Mouse (Mus musculus): ENCODE results near the gene Stard3nl.

- TF ChIP-seq CHD2 (IDR thresholded peaks at IDR 0.05; ENCODE audit: low read length) = peak; percentile 76; the same call in 1 of the 2 replicates
- TF ChIP-seq ZC3H11A (IDR thresholded peaks at IDR 0.05; ENCODE audit: low read depth, low read length) = no peak
- no peak for TF ChIP-seq CTCF (conservative IDR thresholded peaks at IDR 0.05 in 1 of 2, IDR thresholded peaks at IDR 0.05 in 1 of 2; ENCODE audit: low read depth in 2 of 2, low read length in 2 of 2)
- TF ChIP-seq ELF1 (IDR thresholded peaks at IDR 0.05; ENCODE audit: low read depth, low read length) = peak; percentile 16; the same call in 1 of the 2 replicates
- peak; percentile 89; the same call in 1 of the 2 replicates for TF ChIP-seq EP300 (IDR thresholded peaks at IDR 0.05; ENCODE audit: low read length)
- no peak for TF ChIP-seq JUN (IDR thresholded peaks at IDR 0.05; ENCODE audit: insufficient read depth, low read depth, low read length)
- peak; percentile 67 for TF ChIP-seq SIN3A (IDR thresholded peaks at IDR 0.05; ENCODE audit: low read length)
- TF ChIP-seq USF2 (conservative IDR thresholded peaks at IDR 0.05; ENCODE audit: low read depth, low read length) = no peak
- TF ChIP-seq MEF2A (IDR thresholded peaks at IDR 0.05; ENCODE audit: borderline replicate concordance, low read depth, low read length) = peak; percentile 84
Observed at GRCm38 (mm10) chr13:19415894-19416531, 20.4 kb upstream of the Stard3nl start.
